Mouse (Mus musculus) heart, postnatal 0 days (tissue): ENCODE measurements around the gene Zfpm1.

Experiments
- CTCF ChIP-seq: IDR thresholded peaks from 2 replicates; pipeline ENCODE4 v1.5.1; 2016; ENCODE audit warnings: antibody characterized with exemption, control low read depth, low read depth
- EP300 ChIP-seq: IDR thresholded peaks from 2 replicates; pipeline ENCODE4 v1.6.1; 2016; ENCODE audit warnings: antibody characterized with exemption, low read depth

DNA sequence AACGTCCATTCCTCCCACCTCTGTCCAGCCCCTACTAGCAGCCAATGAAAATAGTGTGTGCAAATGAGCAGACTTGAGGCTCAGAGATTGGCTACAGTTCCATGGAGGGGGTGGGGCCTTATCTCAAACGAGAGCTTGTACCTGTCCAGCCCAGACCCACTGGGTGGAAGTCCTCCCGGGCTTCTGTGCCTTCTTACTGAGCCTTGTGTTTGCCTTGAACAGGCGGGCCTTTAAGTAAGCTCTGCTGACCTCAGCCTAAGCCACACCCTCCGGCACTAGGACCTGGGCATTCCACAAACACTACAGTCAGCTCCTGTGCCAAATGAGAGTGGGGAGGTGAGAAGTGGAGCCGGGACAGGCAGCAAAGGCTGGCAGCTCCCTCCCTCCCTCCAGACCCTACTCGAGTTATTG, 12.3 kb downstream of the Zfpm1 start:
- TF ChIP-seq CTCF: no peak
- TF ChIP-seq EP300: no peak
